Mouse (Mus musculus) activated CD4-positive, CD25-positive, alpha-beta regulatory T cell, adult 9 weeks (primary cell): ENCODE data around the gene Tex14. TPM values are rescaled to one million over a fixed set of nuclear protein-coding genes. Genes with fewer than 3 reads are reported as not detected.

Experiments used
- polyA plus RNA-seq: library from polyadenylated mRNA; unstranded; fragments of 100-300 nt; shearing (Covaris generic); gene quantifications from one replicate; pipeline ENCODE4 v1.2.1, GENCODE M21; 2017

Gene Tex14
- polyA plus RNA-seq, result 0.57 TPM

DNA sequence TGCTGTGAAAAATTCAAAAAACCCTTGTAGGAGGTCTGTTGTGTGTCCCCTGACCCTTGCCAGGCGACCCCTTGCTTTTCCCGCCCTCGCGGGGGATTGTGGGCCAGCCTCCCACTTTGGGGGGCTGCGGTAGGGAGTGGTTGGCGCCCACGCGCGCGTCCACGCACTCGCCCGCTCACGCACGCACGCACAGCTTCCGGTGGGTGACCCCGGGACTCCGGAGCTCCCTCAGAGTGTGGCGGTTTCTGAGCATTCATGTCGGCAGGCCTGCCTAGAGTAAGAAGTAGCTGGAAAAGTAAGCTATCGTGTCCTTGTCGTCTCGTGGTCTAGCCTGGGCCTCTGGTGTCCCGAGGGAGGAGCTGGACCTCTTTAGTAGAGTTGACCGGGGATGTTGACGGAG lies at the start of gene Tex14, which contains the start of gene Rad51c:
TSS of gene Tex14 (plus strand) at position 190 of the 400 bp plus-strand sequence.
TSS of gene Rad51c (minus strand) at position 79 of the 400 bp plus-strand sequence.

DNA sequence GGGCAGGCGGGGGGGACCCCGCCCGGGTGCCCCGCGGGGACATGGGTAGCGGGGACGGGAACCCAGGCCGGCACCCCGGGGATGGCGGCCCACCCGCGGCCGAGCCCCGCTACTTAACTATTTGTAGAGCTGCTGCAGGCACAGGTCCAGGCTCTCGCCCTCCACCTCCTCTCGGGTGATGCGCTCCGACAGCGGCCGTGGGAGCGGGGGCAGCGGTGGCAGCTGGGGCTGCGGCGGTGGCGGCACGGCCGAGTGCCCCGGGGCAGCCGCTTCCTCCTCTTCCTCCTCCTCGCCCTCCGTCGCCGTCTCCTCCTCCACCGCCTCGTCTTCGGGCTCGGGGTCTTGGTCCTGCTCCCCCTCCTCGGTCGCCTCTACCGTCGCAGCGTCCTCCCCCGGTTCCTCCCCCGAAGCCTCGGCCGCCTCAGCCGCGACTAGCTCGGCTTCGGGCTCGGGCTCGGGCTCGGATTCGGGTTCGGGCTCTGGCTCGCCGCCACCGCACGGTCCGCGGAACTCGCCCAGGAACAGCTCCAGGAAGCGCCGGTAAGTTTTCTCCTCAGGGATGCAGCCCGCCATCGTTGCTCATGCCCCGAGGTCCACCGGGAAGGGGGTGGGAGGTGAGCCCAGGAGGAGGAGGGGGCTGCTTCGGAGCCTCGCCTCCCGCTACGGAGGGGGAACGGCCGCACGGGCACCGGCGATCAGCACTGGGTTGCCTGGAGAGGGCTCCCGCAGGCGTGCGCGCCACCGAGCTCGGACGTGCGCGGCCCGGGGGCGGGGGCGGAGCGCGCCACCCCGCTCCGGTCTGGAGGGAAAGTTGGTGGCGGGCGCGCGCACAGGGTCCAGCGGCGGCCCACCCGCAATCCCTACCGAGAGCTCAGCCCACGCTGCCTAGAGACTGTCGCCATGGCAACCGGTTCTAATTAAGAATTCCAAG lies 46.3 kb upstream of the Tex14 start, which contains the start of gene Ppm1e:
TSS of gene Ppm1e (minus strand) at position 693 of the 931 bp plus-strand sequence.

DNA sequence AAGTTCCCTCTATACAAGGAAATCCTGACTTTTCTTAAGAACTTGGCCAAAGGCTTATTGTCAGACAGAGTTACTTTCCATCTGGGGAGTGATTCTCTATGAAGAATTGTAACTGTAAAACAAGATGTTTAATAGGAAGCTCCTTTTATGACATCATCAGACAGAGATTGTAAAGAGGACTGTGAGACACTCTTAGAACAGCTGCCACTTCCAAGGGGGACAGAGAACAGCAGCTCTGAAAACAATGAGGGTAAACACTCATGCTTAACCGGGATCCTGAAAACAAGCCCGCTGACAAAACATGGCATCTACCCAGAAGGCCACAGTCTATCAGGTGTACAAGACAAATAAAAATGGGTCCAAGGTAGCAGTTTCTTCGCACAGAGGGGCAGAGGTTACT lies 161.6 kb downstream of the Tex14 start, which contains the start of gene Gm11492:
TSS of gene Gm11492 (plus strand) at position 153 of the 400 bp plus-strand sequence.

DNA sequence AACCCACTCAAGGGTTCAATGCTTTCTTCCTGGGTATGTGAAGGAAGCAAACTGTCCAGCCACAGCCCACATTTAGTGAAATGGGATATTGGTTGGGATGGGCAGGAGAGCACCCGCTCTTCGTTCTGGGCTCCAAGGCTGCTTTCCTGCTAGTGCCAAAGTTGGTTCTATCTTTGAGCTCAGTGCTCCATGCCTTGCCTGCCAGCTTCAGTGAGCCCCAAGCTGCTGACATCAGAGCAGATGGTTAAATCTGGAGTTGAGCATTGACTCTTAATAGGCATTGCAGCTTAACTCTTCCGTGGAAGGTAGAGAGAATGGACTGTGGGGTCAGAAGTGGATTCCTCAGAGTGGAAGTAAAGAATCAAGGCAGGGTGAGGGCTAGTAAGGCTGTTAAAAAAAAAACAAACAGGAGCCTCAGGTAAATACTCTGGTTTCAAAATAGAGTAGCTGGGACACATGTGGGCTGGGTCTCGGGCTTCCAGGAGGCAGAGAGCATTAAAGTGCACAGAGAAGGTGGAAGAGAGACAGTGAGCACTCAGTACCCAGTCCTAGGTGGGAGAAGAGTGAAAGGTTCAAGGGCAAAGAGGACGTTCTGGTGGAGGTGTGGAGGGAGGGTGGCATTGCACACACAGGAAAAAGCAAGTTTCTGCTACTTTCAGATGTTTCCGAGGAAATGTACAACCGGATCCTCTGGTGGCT lies 163.5 kb downstream of the Tex14 start, which contains the start of gene Sept4:
TSS of gene Sept4 (plus strand) at position 649 of the 699 bp plus-strand sequence.

DNA sequence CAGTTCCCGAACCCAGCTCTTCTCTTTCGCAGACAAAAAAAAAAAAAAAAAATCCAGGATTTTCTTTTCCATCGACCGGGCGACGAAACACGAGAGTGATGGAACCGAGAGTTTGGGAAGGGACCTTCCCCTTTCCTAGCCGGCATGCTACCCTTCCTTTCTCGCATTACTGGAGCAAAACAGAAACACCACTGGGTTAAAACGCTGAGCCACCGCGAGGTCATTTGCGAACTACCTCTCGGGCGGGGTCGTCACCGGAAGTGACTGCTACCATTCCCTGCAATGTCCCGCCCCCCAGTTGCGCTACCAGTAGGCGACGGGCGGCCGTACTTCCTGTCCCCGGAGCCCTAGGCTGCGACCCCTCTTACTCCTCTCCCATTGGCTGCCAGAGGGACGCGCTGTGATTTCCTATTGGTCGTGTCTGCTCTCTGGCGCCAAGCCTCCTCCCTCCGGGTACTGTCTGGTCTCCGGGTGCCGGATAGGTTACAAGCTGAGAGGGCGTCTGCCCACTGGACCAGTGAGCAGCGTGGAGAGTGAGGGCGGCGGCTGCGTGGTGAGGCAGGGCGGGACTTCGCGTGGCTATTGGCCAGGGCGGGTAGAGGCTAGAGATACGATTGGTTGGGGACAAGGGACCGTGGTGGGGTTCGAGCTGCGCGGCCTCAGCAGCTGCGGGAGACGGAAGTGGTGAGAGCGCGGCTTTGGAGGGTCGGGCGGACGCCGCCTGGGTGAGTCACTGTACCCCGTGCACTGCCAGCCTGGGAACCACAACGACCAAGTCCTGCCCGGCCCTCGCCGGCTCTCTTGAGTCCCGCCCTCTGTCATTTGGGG lies 186.9 kb downstream of the Tex14 start, which contains the start of gene Mtmr4:
TSS of gene Mtmr4 (plus strand) at position 637 of the 828 bp plus-strand sequence.

Other genes starting within 250 kb of the Tex14 start
- gene Ppm1e, start 46.0 kb upstream of the Tex14 start, polyA plus RNA-seq, result 0.11 TPM
- 2.2 TPM for gene Rad51c, start 111 bp upstream of the Tex14 start, polyA plus RNA-seq
- gene Gm11492, start 161.6 kb downstream of the Tex14 start, polyA plus RNA-seq, result not detected
- gene Sept4, start 163.8 kb downstream of the Tex14 start, polyA plus RNA-seq, result 1.2 TPM
- gene Mtmr4, start 187.1 kb downstream of the Tex14 start, polyA plus RNA-seq, result 39.1 TPM
- not detected for gene Hsf5, start 212.1 kb downstream of the Tex14 start, polyA plus RNA-seq